12 mouse cellular contexts compared by ENCODE assay signal in genomic region chr19:53259541-53259940, GRCm38 (mm10). TPM values are rescaled to one million over a fixed set of nuclear protein-coding genes. Genes with fewer than 3 reads are reported as not detected.
DNase-seq lines count a peak whose midpoint lies in the region; ATAC-seq lines count a peak whose summit lies in the region.
"Had no signal": no experiment of that assay in that cellular context is flagged by ENCODE, and none has a peak within 500 bp of the region (broad histone marks: within the 10 kb centered on the region; RNA-seq: fewer than 3 reads in every experiment).

No protein-coding gene starts in this region.

- no peak overlapping the region for H3K9ac ChIP-seq in midbrain, embryonic 12.5 days (replicated peaks)
- H3K9ac ChIP-seq in midbrain, embryonic 16.5 days (ENCODE audit: low read depth, low read length): no peak overlapping the region

- H3K36me3 ChIP-seq in midbrain, embryonic 12.5 days: no peaks in the 10 kb centered on the region
- H3K36me3 ChIP-seq in midbrain, embryonic 16.5 days (ENCODE audit: control insufficient read depth, insufficient read depth, low read length): no peaks in the 10 kb centered on the region
- no peaks in the 10 kb centered on the region for H3K36me3 ChIP-seq in limb, embryonic 10.5 days

- no peak overlapping the region for H3K27ac ChIP-seq in midbrain, embryonic 12.5 days (replicated peaks)
- no peak overlapping the region for H3K27ac ChIP-seq in midbrain, embryonic 16.5 days (ENCODE audit: low read length)
- peak overlapping the region; percentile 30; the same call in 1 of the 2 replicates for H3K27ac ChIP-seq in limb, embryonic 10.5 days

- H3K9me3 ChIP-seq in midbrain, embryonic 12.5 days: 0 out of 2 replicates have a peak, but pooled peaks cover 5% of the 10 kb centered on the region
- H3K9me3 ChIP-seq in midbrain, embryonic 16.5 days (replicated peaks; ENCODE audit: control insufficient read depth, low read length, poor library complexity, severe bottlenecking): no peaks in the 10 kb centered on the region
- no peaks in the 10 kb centered on the region for H3K9me3 ChIP-seq in limb, embryonic 10.5 days (replicated peaks)

- no peak overlapping the region for H3K4me3 ChIP-seq in midbrain, embryonic 12.5 days
- H3K4me3 ChIP-seq in midbrain, embryonic 16.5 days (ENCODE audit: low read depth, low read length): no peak overlapping the region
- no peak overlapping the region for H3K4me3 ChIP-seq in limb, embryonic 10.5 days

- no peak overlapping the region for H3K4me2 ChIP-seq in midbrain, embryonic 12.5 days (replicated peaks)
- H3K4me2 ChIP-seq in midbrain, embryonic 16.5 days (ENCODE audit: low read length): no peak overlapping the region

- H3K4me1 ChIP-seq in midbrain, embryonic 12.5 days: peaks cover 8% of the 10 kb centered on the region; the same call in 1 of the 2 replicates
- H3K4me1 ChIP-seq in midbrain, embryonic 16.5 days (ENCODE audit: control insufficient read depth, insufficient read depth, low read length): no peaks in the 10 kb centered on the region
- peaks cover 10% of the 10 kb centered on the region for H3K4me1 ChIP-seq in limb, embryonic 10.5 days

- 73% methylated on average over 5 of the region's 5 CpGs for WGBS in midbrain, embryonic 12.5 days
- WGBS in midbrain, embryonic 16.5 days: 62% methylated on average over 5 of the region's 5 CpGs
- 63% methylated on average over 5 of the region's 5 CpGs for WGBS in limb, embryonic 10.5 days

- peak; percentile 53; the same call in 1 of the 2 replicates for ATAC-seq in midbrain, embryonic 12.5 days (ENCODE audit: low FRiP score, low read depth)
- ATAC-seq in midbrain, embryonic 16.5 days: no peak
- 0 out of 2 replicates have a peak, but pooled peaks have one; percentile 1 for ATAC-seq in erythroid progenitor cell, adult 5-6 weeks (replicated peaks; ENCODE audit: low FRiP score, poor library complexity, severe bottlenecking)

- no peak for DNase-seq in limb, embryonic 10.5 days (ENCODE audit: low spot score)
- no peak for DNase-seq in adrenal gland, adult 2 months
- DNase-seq in urinary bladder, postnatal 36 days (ENCODE audit: low spot score in 2 of 2): no peak
- no peak for DNase-seq in urinary bladder, adult 2 months (ENCODE audit: low spot score)
- DNase-seq in kidney, postnatal 4 days: no peak
- DNase-seq: adrenal gland, adult 8-10 months; layer of hippocampus, adult 9-11 months; lung, postnatal 14 days had no signal

- H3K27me3 ChIP-seq in midbrain, embryonic 12.5 days: no peaks in the 10 kb centered on the region
- no peaks in the 10 kb centered on the region for H3K27me3 ChIP-seq in midbrain, embryonic 16.5 days (ENCODE audit: control insufficient read depth, insufficient read depth, low read depth, low read length)
- H3K27me3 ChIP-seq in limb, embryonic 10.5 days (ENCODE audit: low read depth, poor library complexity, severe bottlenecking): no peaks in the 10 kb centered on the region
- H3K27me3 ChIP-seq: CH12.LX had no signal

RNA-seq across cellular contexts. Expression of gene Mxi1, which starts 50.8 kb away (rescaled TPM):
- 71.3 and 77.8 TPM in 2 replicates for polyA plus RNA-seq in midbrain, embryonic 12.5 days (2016; fragmentation: Nextera tagmentation; extraction: Ambion mirVana)
- polyA plus RNA-seq in midbrain, embryonic 16.5 days (2015; fragmentation: Nextera tagmentation; extraction: Ambion mirVana): 37.2 and 40.8 TPM in 2 replicates
- 92.3 and 96.0 TPM in 2 replicates for total RNA-seq in erythroid progenitor cell, adult 5-6 weeks (2015; ENCODE audit: low replicate concordance)
- total RNA-seq in erythroid progenitor cell, adult 5-6 weeks (2017; ENCODE audit: low replicate concordance): 167 and 196 TPM in 2 replicates
- polyA plus RNA-seq in limb, embryonic 10.5 days (2016; fragmentation: Nextera tagmentation; extraction: Ambion mirVana): 28.6 and 32.4 TPM in 2 replicates
- 10 to 100 TPM; 29.6 to 31.1 TPM for total RNA-seq in adrenal gland, adult 2 months (2021)
- 15.6 and 17.2 TPM in 2 replicates for polyA plus RNA-seq in adrenal gland, adult 2 months (2012; rRNA removed)
- polyA plus RNA-seq in urinary bladder, adult 2 months (2012; rRNA removed): 37.6 and 43.3 TPM in 2 replicates
